Mouse (Mus musculus) naive thymus-derived CD4-positive, alpha-beta T cell, adult 2 months (primary cell): ENCODE results near the gene Pnpo.

ENCODE experiments used
- DNase-seq: peaks from one replicate; pipeline ENCODE4 v3.0.0-alpha.2; 2011; ENCODE audit warnings: low read depth

The Pnpo gene

GRCm38 (mm10) chr11:96937549-96938425 is 6.0 kb downstream of the Pnpo start:
- DNase-seq: peak; percentile 35

DNA sequence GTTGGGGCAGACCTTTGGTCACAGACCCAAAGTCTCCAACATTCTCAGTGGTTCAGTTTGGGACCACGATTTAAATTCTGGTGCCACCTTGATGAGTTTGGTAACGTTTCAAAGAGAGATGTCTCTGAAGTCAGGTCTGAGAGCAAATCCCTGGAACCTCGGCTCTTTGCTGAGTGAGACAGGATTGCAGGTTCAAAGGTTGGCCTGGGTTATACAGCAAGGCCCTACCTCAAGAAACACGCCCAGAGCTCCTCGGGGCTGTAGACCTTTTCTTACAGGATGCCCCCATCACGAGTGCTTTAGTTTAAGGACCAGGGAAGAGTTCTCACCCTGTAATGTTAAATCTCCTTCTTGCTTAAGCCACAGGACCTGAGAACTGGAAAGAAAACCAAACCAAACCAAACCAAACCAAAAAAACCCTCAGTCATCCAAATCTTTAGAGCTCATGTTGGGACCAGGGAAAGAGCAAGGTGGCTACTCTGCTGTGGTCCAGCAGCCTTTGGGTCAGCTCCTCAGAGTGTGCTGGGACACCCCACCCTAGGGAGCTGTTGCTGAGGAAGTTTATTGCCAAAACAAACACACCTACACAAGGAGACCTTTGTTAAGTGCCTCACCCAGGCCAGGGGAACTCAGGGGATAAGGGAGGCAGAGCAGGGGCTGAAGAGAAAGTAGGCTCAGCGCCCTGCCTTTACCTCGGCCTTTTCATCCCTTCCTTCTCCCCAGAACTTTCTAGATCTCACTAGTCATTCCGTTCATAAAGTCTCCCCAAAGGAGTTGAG is 7.7 kb downstream of the Pnpo start:
- DNase-seq: no peak

- peak; percentile 62 for DNase-seq
Observed at GRCm38 (mm10) chr11:96934921-96935356, 8.8 kb downstream of the Pnpo start.

GRCm38 (mm10) chr11:96933562-96934276 is 10.1 kb downstream of the Pnpo start:
- DNase-seq: no peak

- DNase-seq: no peak
Observed at GRCm38 (mm10) chr11:96931327-96932062, 12.3 kb downstream of the Pnpo start.

DNA sequence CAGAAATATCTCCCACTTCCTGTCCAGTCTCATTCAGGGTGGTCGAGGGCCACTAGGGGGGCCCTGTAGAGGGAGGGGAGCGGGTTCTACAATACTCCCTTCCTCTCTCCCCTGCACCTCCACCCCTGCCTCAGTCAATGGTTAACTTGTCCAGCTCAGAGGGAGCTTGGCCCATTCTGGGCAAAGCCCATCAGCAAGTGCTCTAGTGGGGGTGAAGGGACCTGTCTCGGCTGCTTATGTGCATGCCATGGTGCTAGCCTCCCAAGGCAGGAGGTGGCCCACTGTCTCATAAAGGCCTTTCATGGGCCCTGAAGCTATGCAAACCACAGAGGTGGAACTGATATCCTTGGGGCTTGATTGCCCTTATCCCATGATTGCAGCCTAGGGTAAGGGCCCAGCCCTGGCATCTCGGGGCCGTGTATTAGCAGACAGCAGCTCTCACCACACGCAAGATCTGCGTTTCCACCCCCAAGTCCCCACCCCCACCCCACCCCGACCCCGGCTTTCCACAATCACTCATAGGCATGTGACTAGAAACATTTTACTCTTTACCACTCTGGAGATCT is 13.9 kb downstream of the Pnpo start:
- no peak for DNase-seq

DNA sequence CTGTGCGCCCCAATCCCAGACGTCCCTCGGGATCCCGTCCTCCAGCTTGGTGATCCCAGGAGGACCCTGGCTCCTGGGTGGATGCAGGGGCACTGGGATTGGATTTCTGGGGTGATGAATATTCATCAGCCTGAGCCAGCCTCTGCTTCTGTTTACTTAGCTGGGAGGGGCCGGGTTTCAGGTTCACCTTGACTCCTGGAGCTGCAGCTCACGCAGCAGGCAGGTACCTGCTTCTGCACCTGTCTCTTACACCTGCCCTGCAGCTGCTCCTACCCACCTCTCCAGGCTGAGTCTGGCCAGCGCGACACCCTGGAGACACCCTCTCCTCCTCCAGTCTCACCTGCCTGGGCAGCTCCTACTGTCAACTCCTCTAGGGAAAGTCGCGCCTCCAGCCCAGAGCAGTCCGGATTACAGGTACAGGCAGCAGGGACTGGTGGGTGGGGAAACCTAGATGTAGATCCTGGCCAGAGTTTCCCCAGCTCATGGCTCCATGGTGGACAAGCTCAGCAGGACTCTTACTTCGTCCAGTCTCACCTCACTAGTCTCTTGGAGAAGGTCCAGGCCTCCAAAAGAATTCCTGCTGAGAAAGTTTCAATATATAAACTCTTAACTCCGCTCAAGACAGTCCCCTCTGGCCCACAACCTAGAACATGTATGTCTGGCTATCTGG is 14.6 kb downstream of the Pnpo start:
- no peak for DNase-seq

DNA sequence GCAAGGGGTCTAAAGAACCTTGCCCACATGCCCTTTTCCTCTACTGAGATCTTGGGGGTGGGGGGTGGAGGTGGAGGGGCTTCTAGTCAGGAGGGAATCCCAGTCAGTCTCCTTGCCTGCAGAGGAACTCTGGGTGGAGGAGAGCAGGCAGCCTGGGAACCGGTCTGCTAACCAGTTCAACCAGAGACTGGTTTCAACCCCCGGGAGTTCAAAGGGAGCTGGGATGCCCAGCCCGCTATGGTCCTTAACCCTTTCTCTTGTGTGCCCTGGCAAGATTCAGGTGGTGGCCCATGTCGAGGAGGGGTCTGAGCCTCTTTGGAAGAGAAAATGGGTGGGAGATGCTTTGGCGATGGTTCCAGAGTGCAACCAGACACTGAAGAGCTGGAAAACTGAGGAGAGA is 15.1 kb downstream of the Pnpo start:
- no peak for DNase-seq

GRCm38 (mm10) chr11:96928088-96928487 is 15.7 kb downstream of the Pnpo start, which contains the start of gene Prr15l:
Gene Prr15l (plus strand): TSS chr11:96928104.
- no peak for DNase-seq

- no peak for DNase-seq
Observed at GRCm38 (mm10) chr11:96926587-96926986, 17.2 kb downstream of the Pnpo start.

- no peak for DNase-seq
Observed at GRCm38 (mm10) chr11:96925469-96926148, 18.2 kb downstream of the Pnpo start.

DNA sequence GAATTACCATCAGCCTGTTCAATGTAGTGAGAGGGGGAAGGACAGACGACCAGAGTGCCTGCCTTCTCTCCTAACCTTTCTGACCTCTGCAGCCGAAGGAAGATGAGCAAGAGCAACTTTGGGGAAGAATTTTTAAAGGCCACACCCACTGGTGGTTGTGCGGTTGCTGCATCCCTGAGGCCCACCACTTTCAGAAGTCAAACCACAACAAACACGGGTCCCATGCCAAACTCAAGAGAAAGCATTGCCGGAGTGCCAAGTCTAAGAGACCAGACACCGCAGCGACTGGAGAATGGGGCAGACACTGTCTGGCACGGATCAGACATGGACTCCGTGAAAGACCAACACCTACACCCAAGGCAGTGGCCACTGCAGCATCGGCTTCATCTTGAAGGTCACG is 18.9 kb downstream of the Pnpo start:
- peak; percentile 29 for DNase-seq

- DNase-seq: no peak
Observed at GRCm38 (mm10) chr11:96919003-96919402, 24.8 kb downstream of the Pnpo start.

- DNase-seq: no peak
Observed at GRCm38 (mm10) chr11:96917415-96917814, 26.4 kb downstream of the Pnpo start.

DNA sequence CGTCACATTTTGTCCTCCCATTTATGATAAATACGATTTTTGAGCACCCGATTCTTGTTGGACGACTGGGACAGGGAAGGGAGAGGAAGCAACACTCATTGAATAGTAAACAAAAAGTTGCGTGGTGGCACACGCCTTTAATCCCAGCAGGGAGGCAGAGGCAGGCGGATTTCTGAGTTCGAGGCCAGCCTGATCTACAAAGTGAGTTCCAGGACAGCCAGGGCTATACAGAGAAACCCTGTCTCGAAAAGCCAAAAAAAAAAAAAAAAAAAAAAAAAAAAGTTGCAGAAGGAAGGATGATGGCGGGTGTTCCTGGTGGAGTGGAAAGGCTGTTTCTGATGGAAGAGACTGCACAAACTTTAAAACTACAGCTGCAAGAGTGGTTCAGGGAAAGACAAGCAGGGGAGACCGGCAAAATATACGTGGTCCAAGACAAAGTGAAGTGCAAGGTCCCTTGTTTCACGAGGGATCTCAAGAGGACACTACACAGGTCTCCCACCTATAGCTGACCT is 26.8 kb downstream of the Pnpo start:
- DNase-seq: peak; percentile 36

DNA sequence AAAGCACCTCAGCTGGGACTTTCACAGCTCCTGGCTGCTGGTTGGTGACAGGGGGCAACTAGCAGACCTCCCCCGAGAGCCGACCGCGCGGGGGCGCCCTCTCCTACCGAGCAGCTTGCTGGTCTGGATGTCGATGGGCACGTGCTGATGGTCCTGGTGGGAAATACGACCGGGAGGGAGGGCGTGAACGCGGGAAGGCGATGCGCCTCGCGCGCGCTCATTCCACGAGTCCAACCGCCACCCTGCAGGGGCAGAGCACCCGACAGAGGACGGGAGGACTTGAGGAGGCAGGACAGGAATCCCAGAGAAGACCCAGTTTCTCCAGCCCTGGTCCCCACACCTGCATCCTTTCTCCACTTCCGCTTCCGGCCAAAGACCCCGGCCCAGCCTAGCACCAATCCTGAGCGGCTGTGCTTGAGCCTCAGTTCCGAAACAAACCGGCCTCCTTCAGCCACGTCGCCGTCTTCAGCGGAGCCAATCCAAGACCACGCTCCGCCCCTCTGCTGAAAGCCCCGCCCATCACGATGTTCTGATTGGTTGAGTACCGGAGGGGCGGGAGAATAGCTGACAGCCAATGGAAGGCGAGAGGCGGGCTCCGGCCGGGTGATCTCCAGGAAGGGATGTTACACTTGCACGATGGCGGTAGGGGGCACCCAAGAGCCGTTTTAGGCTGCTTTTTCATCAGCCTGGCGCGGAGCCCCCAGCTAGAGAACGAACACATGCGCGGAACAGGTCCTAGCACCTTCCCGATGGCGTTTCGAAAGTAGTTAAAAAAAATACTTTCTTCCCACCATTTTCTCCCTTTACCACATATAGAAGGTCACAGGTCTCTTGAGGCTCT is 27.5 kb downstream of the Pnpo start, which contains the start of gene Cdk5rap3:
Gene Cdk5rap3, minus strand, starts transcription at position 453 of the 841 bp plus-strand sequence.
- DNase-seq: peak; percentile 100

- peak; percentile 50 for DNase-seq
Observed at GRCm38 (mm10) chr11:96912682-96913081, 31.1 kb downstream of the Pnpo start.

DNA sequence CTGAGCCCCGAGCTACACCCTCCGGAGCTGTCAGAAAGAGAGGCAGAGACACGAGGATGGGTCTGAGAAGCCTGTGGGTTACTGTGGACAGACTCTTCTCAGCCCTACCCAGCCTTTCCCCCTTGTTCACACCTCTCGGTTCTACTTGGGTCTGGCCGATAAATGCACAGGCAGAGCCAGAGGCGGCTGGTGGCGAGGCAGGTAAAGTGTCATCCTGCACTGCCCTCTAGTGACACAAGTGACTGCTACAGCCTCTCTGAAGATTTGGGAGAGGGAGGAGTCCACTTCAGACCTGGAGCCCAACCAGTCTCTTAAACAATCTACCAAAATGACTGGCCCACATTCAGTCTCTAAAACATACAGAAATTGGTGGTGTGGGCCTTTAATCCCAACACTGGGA is 33.8 kb downstream of the Pnpo start:
- peak; percentile 85 for DNase-seq

DNA sequence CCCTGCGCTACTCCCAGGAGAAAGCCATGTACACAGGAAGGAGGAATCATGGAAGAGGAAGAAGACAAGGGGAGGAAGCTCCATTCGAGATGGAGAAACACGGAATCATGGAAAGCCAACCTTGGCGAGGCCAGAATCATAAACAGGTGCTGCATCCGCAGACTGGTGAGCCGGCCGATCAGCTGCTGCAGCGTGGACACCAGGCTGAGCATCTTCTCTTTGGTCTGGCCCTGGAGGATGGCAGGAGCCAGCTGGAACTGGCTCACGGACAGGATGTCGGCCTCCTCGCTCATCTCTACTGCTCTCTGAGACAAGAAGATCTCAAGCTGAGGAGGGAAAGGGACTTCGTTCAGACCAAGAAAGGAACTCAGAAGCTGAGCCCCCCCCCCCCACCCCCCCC is 35.2 kb downstream of the Pnpo start:
- DNase-seq: no peak
